Mouse (Mus musculus): ENCODE measurements around the gene Dnajc30. TPM values are rescaled to one million over a fixed set of nuclear protein-coding genes. Genes with fewer than 3 reads are reported as not detected.
A peak's percentile ranks its signal among the peaks of the same experiment; 100 is the strongest.

The Dnajc30 gene
- total RNA-seq (2017): 4.2 and 7.8 TPM in 2 replicates

DNA sequence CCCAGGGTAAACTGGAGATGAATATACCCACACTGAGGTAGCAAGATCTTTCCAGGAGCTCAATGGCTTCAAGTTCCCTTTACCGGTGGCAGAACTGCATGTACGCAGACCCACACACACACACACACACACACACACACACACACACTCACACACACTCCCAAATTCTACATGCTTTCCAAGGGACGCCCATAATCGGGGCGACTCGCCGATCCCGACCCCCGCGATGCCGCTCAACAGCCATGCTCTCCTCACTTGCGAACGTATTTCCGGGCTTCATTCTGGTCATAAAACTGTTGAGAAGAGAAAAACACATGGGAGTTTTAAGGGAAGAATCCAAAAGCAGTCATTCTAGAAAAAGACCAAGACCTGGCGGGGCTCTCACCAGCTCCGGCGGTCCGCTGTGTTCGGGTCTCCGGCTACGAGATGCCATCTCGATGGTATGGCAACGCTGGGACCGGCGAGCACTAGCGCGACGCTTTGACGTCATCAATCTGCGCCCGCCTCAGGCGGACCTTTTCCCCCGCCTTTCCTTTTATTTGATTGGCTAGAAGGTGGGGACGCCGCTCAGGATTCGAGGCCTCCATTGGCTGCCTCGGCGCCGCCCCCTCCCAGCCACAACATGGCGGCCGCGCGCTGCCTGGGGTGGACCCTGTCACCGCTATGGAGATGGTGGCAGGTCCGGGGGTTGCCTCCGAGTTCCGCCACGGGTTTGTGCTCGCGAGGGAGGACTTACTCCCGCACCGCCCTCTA lies at the start of gene Dnajc30:
TSS of gene Dnajc30 (plus strand) at position 574 of the 753 bp plus-strand sequence.
- ATAC-seq (replicated peaks in 1 of 2; ENCODE audit: insufficient read depth in 1 of 2, low FRiP score in 2 of 2, low TSS enrichment in 1 of 2, low read depth in 1 of 2, poor library complexity in 2 of 2, severe bottlenecking in 2 of 2): peak; percentile 96 to 97

DNA sequence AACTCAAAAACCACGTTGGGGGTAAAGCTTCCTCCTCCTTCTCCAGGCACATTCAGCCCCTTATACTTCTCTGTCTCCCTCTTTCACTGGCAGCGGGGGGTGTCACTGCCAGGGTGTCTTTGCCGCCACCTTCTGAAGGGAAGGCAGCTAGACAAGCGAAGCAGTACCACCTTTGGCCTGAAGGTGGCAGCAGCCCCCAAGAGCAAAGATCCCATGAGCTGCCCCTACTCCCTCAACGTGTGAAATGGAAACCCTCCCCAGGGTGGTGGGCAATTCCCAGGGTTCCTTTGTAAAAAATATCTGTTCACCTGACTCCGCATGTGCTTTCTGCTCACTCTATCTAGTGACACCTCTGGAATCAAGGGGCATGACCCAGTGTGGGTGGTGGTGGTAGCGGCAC lies 48.5 kb upstream of the Dnajc30 start:
- peak; percentile 71 to 85 for ATAC-seq (replicated peaks in 1 of 2; ENCODE audit: insufficient read depth in 1 of 2, low FRiP score in 2 of 2, low TSS enrichment in 1 of 2, low read depth in 1 of 2, poor library complexity in 2 of 2, severe bottlenecking in 2 of 2)

GRCm38 (mm10) chr5:135016224-135016759 lies 47.7 kb upstream of the Dnajc30 start:
- ATAC-seq (replicated peaks in 1 of 2; ENCODE audit: insufficient read depth in 1 of 2, low FRiP score in 2 of 2, low TSS enrichment in 1 of 2, low read depth in 1 of 2, poor library complexity in 2 of 2, severe bottlenecking in 2 of 2): no peak

GRCm38 (mm10) chr5:135021814-135022213 lies 42.2 kb upstream of the Dnajc30 start:
- no peak for ATAC-seq (replicated peaks in 1 of 2; ENCODE audit: insufficient read depth in 1 of 2, low FRiP score in 2 of 2, low TSS enrichment in 1 of 2, low read depth in 1 of 2, poor library complexity in 2 of 2, severe bottlenecking in 2 of 2)

GRCm38 (mm10) chr5:135023344-135024173 lies 40.4 kb upstream of the Dnajc30 start, which contains the start of gene Stx1a:
Gene Stx1a, plus strand, starts transcription at chr5:135023482.
- ATAC-seq (replicated peaks in 1 of 2; ENCODE audit: insufficient read depth in 1 of 2, low FRiP score in 2 of 2, low TSS enrichment in 1 of 2, low read depth in 1 of 2, poor library complexity in 2 of 2, severe bottlenecking in 2 of 2): peak in 1 of 2 experiments; percentile 20; a peak in 2 of 4 replicates

GRCm38 (mm10) chr5:135024665-135025224 lies 39.3 kb upstream of the Dnajc30 start:
- peak; percentile 60 to 63 for ATAC-seq (replicated peaks in 1 of 2; ENCODE audit: insufficient read depth in 1 of 2, low FRiP score in 2 of 2, low TSS enrichment in 1 of 2, low read depth in 1 of 2, poor library complexity in 2 of 2, severe bottlenecking in 2 of 2)

- ATAC-seq (replicated peaks in 1 of 2; ENCODE audit: insufficient read depth in 1 of 2, low FRiP score in 2 of 2, low TSS enrichment in 1 of 2, low read depth in 1 of 2, poor library complexity in 2 of 2, severe bottlenecking in 2 of 2): no peak
These were observed 38.1 kb upstream of the Dnajc30 start for GRCm38 (mm10) chr5:135025899-135026298.

- ATAC-seq (replicated peaks in 1 of 2; ENCODE audit: insufficient read depth in 1 of 2, low FRiP score in 2 of 2, low TSS enrichment in 1 of 2, low read depth in 1 of 2, poor library complexity in 2 of 2, severe bottlenecking in 2 of 2): peak; percentile 52 to 68; a peak in 3 of 4 replicates
These were observed 34.8 kb upstream of the Dnajc30 start for GRCm38 (mm10) chr5:135029007-135029854.

GRCm38 (mm10) chr5:135032581-135032980 lies 31.4 kb upstream of the Dnajc30 start:
- ATAC-seq (replicated peaks in 1 of 2; ENCODE audit: insufficient read depth in 1 of 2, low FRiP score in 2 of 2, low TSS enrichment in 1 of 2, low read depth in 1 of 2, poor library complexity in 2 of 2, severe bottlenecking in 2 of 2): no peak

- ATAC-seq (replicated peaks in 1 of 2; ENCODE audit: insufficient read depth in 1 of 2, low FRiP score in 2 of 2, low TSS enrichment in 1 of 2, low read depth in 1 of 2, poor library complexity in 2 of 2, severe bottlenecking in 2 of 2): no peak
These were observed 29.4 kb upstream of the Dnajc30 start for GRCm38 (mm10) chr5:135034593-135034992.

DNA sequence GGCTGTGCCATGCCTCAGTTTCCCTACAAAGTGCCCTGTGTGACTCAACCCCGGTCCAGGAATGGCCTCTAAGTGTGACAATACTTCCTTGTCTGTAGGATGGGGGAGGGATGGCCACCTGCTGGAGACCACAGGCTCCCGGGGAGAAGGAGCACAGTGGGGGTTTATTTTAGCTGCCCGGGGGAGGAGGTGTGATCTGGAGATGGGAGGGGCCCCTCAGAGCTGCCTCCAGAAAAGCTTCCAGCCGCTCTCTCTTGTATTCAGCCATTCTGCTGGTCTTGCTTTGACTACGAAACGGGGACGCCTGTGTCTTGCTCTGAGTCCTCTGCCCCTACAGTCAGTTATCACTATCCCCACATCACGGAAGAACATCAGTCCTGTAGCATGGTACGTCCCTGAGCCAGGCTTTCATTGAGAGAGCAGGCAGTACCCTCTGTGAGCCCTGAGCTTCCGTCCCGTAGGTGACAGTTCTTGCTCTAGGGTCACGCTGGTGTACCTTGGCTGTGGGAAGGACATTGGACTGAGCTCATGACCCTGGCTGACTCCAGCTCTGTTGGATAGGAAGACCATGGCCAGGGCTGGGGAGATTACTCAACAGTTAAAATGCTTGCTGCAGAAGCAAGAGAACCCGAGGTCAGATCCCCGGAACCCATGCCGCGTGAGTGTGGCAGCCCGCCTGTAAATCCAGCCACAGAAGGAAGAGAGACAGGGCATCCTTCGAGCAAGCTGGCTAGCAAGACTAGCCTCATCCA lies 28.2 kb upstream of the Dnajc30 start:
- ATAC-seq (replicated peaks in 1 of 2; ENCODE audit: insufficient read depth in 1 of 2, low FRiP score in 2 of 2, low TSS enrichment in 1 of 2, low read depth in 1 of 2, poor library complexity in 2 of 2, severe bottlenecking in 2 of 2): no peak

- ATAC-seq (replicated peaks in 1 of 2; ENCODE audit: insufficient read depth in 1 of 2, low FRiP score in 2 of 2, low TSS enrichment in 1 of 2, low read depth in 1 of 2, poor library complexity in 2 of 2, severe bottlenecking in 2 of 2): no peak
These were observed 26.1 kb upstream of the Dnajc30 start for GRCm38 (mm10) chr5:135037946-135038345.

- 0 out of 4 replicates have a peak, but pooled peaks of 1 of the 2 experiments have one; percentile 19 for ATAC-seq (replicated peaks in 1 of 2; ENCODE audit: insufficient read depth in 1 of 2, low FRiP score in 2 of 2, low TSS enrichment in 1 of 2, low read depth in 1 of 2, poor library complexity in 2 of 2, severe bottlenecking in 2 of 2)
These were observed 24.5 kb upstream of the Dnajc30 start for GRCm38 (mm10) chr5:135039541-135039940.

- 0 out of 4 replicates have a peak, but pooled peaks of 1 of the 2 experiments have one; percentile 23 for ATAC-seq (replicated peaks in 1 of 2; ENCODE audit: insufficient read depth in 1 of 2, low FRiP score in 2 of 2, low TSS enrichment in 1 of 2, low read depth in 1 of 2, poor library complexity in 2 of 2, severe bottlenecking in 2 of 2)
These were observed 23.9 kb upstream of the Dnajc30 start for GRCm38 (mm10) chr5:135040059-135040458.

DNA sequence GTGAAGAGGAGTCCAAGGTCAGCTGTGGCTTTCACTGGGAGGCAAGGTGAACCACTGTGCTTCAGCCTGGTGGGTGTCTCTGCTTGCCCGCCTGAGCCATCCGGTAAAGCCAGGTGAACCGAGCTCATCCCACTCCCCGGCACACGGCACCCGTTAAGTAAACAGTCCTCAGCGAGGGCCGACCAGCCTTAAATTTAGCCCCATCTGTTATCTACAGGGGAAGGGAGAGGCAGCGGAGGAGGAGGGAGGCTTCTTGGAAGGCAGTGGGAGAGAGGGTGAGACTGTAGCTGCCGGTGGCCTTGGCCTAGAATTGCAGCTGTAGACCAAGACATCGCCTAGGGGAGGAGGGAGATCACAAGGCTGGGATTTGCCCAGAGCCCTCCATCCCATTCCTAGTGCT lies 23.2 kb upstream of the Dnajc30 start:
- ATAC-seq (replicated peaks in 1 of 2; ENCODE audit: insufficient read depth in 1 of 2, low FRiP score in 2 of 2, low TSS enrichment in 1 of 2, low read depth in 1 of 2, poor library complexity in 2 of 2, severe bottlenecking in 2 of 2): no peak

DNA sequence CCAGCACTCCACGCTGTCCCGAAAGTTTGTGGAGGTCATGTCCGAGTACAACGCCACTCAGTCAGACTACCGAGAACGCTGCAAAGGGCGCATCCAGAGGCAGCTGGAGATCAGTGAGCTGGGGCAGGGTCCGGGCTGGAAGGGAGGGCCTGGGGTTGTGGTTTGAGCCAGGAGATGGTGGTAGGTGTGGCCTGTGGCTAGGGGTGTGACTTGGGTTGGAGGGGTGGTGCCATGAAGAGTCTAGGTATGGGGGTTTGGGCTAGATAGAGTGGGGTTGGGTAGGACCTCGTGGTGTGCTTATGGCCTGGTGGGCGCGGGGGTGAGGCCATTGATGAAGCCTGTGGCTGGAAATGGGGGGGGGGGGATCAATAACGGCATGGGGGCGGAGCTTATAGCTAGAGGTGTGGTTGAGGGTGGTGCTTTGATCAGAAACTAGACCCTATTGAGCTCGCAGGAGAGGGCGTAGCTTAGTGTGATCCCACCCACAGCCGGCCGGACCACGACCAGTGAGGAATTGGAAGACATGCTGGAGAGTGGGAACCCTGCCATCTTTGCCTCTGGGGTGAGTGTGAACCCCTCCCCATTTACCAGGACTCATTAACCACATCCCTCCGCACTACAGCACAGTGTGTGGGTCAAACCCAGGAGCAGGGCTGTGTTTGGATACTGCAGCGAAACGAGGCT lies 21.8 kb upstream of the Dnajc30 start:
- no peak for ATAC-seq (replicated peaks in 1 of 2; ENCODE audit: insufficient read depth in 1 of 2, low FRiP score in 2 of 2, low TSS enrichment in 1 of 2, low read depth in 1 of 2, poor library complexity in 2 of 2, severe bottlenecking in 2 of 2)

Measured in hematopoietic stem cell, adult 5-6 weeks (primary cell).